Mouse (Mus musculus) adrenal gland, adult 2 months (tissue): ENCODE measurements at regions not wholly inside any gene's neighbourhood (a gene's known extent, or its start where the extent isn't known, plus 50 kb on each side); places are given as distances from the start of the nearest gene placed in this dataset.

Source experiments
- DNase-seq: peaks from one replicate; pipeline ENCODE4 v3.0.0; 2021

DNA sequence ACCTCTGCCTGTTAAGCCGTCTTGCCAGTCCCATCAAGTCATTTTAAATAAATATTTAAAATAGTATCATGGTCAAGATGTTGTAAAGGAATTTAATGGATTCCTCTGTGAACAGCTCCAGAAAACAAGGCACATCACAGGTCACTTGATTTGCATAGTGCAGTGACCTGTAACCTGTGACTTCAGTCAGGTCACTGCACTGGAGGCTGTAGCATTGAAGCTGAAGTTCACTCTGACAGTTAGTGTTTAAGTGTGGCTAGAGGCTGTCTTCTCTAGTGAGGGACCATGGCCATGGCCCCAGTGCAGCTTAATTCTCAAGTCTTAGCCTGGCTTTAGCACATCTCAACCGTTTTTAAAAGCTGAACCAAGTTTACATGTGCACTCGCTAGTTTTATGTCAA, 68.1 kb upstream of the Ercc4 start:
- no peak for DNase-seq

- peak; percentile 62 for DNase-seq
Observed at GRCm38 (mm10) chr16:13045079-13045590, 64.3 kb upstream of the Ercc4 start.

GRCm38 (mm10) chr16:13046366-13047120, 62.9 kb upstream of the Ercc4 start:
- peak; percentile 50 for DNase-seq

GRCm38 (mm10) chr16:13049321-13049720, 60.2 kb upstream of the Ercc4 start:
- no peak for DNase-seq

DNA sequence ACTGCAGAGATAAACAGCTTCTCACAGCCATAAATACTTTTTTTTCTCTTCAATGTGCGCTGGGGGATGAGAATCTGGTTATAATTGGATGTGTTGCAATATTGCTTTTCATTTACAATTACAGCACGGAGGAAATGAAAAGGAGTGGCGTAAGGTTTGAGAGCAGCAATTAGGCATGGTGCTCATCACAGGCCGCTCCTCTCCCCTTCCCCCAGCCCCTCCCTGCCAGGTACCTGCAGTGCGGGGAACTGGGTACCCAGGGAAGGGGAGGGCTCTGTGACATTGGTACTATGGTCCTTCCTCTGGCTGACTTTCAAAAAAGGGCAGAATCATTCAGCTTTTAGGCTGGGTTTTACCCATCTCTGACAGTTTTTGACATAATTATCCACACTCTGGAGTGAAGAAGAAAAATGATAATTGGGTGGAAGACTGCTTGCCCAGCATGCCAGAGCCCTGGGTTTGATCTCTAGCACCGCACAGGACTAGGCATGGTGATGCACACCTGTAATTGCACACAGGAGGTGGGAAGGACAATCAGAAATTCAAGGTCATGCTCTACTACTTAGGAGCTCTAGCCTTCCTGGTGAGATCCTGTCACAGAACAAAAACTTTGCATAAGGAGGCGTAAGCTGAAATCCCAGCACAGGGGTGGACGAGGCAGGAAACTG, 59.1 kb upstream of the Ercc4 start:
- no peak for DNase-seq

DNA sequence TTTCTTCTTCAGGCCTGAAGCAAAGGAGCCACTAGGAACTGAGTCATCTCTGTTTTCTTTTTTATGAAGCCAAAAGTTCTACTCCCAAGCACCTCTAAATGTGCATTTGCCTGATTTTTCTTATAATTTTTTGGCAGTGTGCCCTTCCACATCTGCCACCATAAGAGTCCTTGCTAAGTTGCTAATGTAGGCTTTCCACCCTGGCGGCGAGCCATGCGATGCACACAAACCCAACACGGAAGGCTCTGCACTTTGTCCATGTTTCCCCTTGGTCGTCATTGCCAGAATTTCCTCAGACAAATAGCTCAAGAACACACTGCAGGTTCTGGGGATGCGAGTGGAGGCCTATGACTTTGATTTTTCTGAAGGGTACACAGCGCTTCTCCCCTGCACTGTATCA, 54.5 kb upstream of the Ercc4 start:
- DNase-seq, result no peak
